Mouse (Mus musculus) liver, postnatal 0 days (tissue): ENCODE data around the gene Trib2. TPM values are rescaled to one million over a fixed set of nuclear protein-coding genes. Genes with fewer than 3 reads are reported as not detected.

Experiments
- ATAC-seq: fragments of 200-750 bp; cut with Nextera tagmentation; 2 replicates; pipeline ENCODE4 v1.8.0; 2017; ENCODE audit warnings: mild to moderate bottlenecking, moderate library complexity
- DNase-seq: peaks from one replicate; pipeline ENCODE4 v3.0.0-alpha.2; 2016
- H3K27ac ChIP-seq: fragments of 300-500 bp; sonication (generic); 2 replicates; pipeline ENCODE4 v1.5.1; 2014; ENCODE audit warnings: antibody characterized with exemption, moderate library complexity, mild to moderate bottlenecking, low read depth
- H3K27me3 ChIP-seq: fragments of 300-500 bp; sonication (generic); 2 replicates; pipeline ENCODE4 v1.6.1; 2014; ENCODE audit warnings: low read length, control low read depth, mixed read lengths; ENCODE audit not compliant: insufficient read depth
- H3K36me3 ChIP-seq: fragments of 300-500 bp; sonication (generic); replicated peaks from 2 replicates; pipeline ENCODE4 v1.6.1; 2014; ENCODE audit warnings: mild to moderate bottlenecking, control low read depth, low read length, moderate library complexity, mixed read lengths; ENCODE audit not compliant: insufficient read depth
- H3K4me1 ChIP-seq: fragments of 300-500 bp; sonication (generic); 2 replicates; pipeline ENCODE4 v1.6.1; 2014; ENCODE audit warnings: antibody characterized with exemption, mild to moderate bottlenecking, control low read depth; ENCODE audit not compliant: insufficient read depth
- H3K4me2 ChIP-seq: fragments of 300-500 bp; sonication (generic); 2 replicates; pipeline ENCODE4 v1.6.1; 2014; ENCODE audit warnings: low read depth, mild to moderate bottlenecking, low read length, moderate library complexity, mixed read lengths
- H3K4me3 ChIP-seq: fragments of 300-500 bp; sonication (generic); 2 replicates; pipeline ENCODE4 v1.5.1; 2014; ENCODE audit warnings: low read depth, low read length
- H3K9ac ChIP-seq: fragments of 300-500 bp; sonication (generic); replicated peaks from 2 replicates; pipeline ENCODE4 v1.6.1; 2014; ENCODE audit warnings: mild to moderate bottlenecking, moderate library complexity
- H3K9me3 ChIP-seq: fragments of 300-500 bp; sonication (generic); 2 replicates; pipeline ENCODE4 v1.6.1; 2016; ENCODE audit warnings: mild to moderate bottlenecking, control low read depth, low read length, mixed read lengths
- CTCF ChIP-seq: sonication (generic); IDR thresholded peaks from 2 replicates; pipeline ENCODE4 v1.5.1; 2016; ENCODE audit warnings: antibody characterized with exemption, low read depth
- EP300 ChIP-seq: IDR thresholded peaks from 2 replicates; pipeline ENCODE4 v1.6.1; 2016; ENCODE audit warnings: antibody characterized with exemption, low read depth, mild to moderate bottlenecking
- WGBS: fragments of 180-500 bp; shearing (Covaris S2); extraction: QIAGEN DNeasy Blood & Tissue Kit; methylation state at CpG from one replicate; pipeline ENCODE4 v1.1.7; 2014; ENCODE audit not compliant: insufficient replicate concordance; 5-methylcytosine and 5-hydroxymethylcytosine counted together
- polyA plus RNA-seq: library from polyadenylated mRNA; unstranded; fragments of >200 nt; fragmentation: Nextera tagmentation; extraction: Ambion mirVana; gene quantifications from 2 replicates; pipeline ENCODE4 v1.2.1, GENCODE M21; 2015

Gene Trib2
- polyA plus RNA-seq, 1 experiment from 2014 or later: 2.6 TPM

GRCm38 (mm10) chr12:15790181-15790580 is 26.5 kb downstream of the Trib2 start:
- H3K27me3 ChIP-seq: no peaks in the 10 kb centered on the region
- H3K9ac ChIP-seq: no peak overlapping the region
- H3K9me3 ChIP-seq: no peaks in the 10 kb centered on the region
- H3K4me2 ChIP-seq: no peak overlapping the region
- H3K36me3 ChIP-seq: peaks cover 8% of the 10 kb centered on the region
- 70% methylated on average over 2 of the region's 2 CpGs for WGBS
- ATAC-seq (no peak), DNase-seq (no peak)
- TF ChIP-seq EP300: no peak
- TF ChIP-seq CTCF: no peak
- no peak overlapping the region for H3K27ac ChIP-seq
- no peaks in the 10 kb centered on the region for H3K4me1 ChIP-seq
- no peak overlapping the region for H3K4me3 ChIP-seq

DNA sequence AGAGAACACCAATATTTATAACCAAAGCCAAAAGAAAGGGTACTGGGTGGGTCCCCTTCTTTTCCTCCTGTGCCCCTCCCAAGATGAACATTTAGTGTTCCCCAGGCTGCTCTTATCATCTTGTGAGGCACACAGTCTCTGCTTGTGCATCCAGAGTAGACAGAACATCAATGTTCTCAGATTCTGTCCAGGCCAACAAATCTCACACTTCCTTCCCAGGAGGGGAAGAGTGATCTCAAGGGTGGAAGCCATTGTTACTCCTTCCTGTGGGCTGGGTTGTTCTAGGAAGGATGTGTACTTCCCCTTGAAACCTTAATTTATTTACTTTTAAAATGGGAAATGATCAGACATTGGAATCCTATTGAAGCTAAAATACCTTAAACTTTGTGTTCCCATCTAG is 39.7 kb downstream of the Trib2 start:
- no peaks in the 10 kb centered on the region for H3K4me1 ChIP-seq
- no peak overlapping the region for H3K4me2 ChIP-seq
- ATAC-seq: no peak
- no peak overlapping the region for H3K27ac ChIP-seq
- no peaks in the 10 kb centered on the region for H3K27me3 ChIP-seq
- no peaks in the 10 kb centered on the region for H3K9me3 ChIP-seq
- H3K4me3 ChIP-seq: no peak overlapping the region
- DNase-seq: no peak
- no peak overlapping the region for H3K9ac ChIP-seq
- H3K36me3 ChIP-seq: no peaks in the 10 kb centered on the region
- TF ChIP-seq CTCF (no peak), EP300 (no peak)

- no peak for TF ChIP-seq CTCF
- TF ChIP-seq EP300: no peak
- no peak for ATAC-seq
- WGBS: 57% methylated on average over 6 of the region's 6 CpGs
- Histone ChIP-seq H3K4me2 (no peak overlapping the region), H3K36me3 (no peaks in the 10 kb centered on the region), H3K27ac (no peak overlapping the region), H3K4me3 (no peak overlapping the region), H3K27me3 (no peaks in the 10 kb centered on the region), H3K9ac (no peak overlapping the region), H3K4me1 (no peaks in the 10 kb centered on the region), H3K9me3 (no peaks in the 10 kb centered on the region)
- no peak for DNase-seq
These were observed 45.0 kb downstream of the Trib2 start for GRCm38 (mm10) chr12:15771686-15772085.

DNA sequence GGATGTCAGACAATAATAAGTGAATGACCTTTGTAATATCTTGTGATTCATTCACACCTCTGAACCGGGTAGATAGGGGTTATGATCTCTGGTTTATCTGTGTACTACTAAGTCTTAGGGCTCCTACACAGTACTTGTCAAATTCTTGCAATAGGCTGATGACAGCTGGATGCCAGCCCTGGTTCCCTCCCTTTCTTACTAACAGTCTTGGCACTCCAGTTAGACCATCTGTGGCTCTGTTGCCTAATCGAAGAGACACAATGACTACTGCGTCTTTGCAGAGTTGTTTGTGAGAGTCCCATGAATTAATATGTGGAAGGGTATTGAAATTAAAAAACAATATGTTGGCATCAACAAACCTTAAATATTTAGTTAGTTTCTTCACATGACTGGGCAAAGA is 48.2 kb downstream of the Trib2 start:
- Histone ChIP-seq H3K4me1 (no peaks in the 10 kb centered on the region), H3K4me2 (no peak overlapping the region), H3K9me3 (no peaks in the 10 kb centered on the region), H3K36me3 (no peaks in the 10 kb centered on the region), H3K4me3 (no peak overlapping the region), H3K9ac (no peak overlapping the region), H3K27me3 (no peaks in the 10 kb centered on the region), H3K27ac (no peak overlapping the region)
- WGBS: 80% methylated on average over 3 of the region's 3 CpGs
- no peak for ATAC-seq
- TF ChIP-seq EP300 (no peak), CTCF (no peak)
- no peak for DNase-seq

GRCm38 (mm10) chr12:15765996-15766395 is 50.7 kb downstream of the Trib2 start:
- no peak for TF ChIP-seq CTCF
- TF ChIP-seq EP300: no peak
- H3K9ac ChIP-seq: no peak overlapping the region
- no peak overlapping the region for H3K4me3 ChIP-seq
- H3K36me3 ChIP-seq: no peaks in the 10 kb centered on the region
- H3K9me3 ChIP-seq: no peaks in the 10 kb centered on the region
- WGBS: 87% methylated on average over 12 of the region's 12 CpGs
- no peaks in the 10 kb centered on the region for H3K4me1 ChIP-seq
- no peak overlapping the region for H3K27ac ChIP-seq
- DNase-seq (no peak), ATAC-seq (no peak)
- H3K4me2 ChIP-seq: no peak overlapping the region
- H3K27me3 ChIP-seq: no peaks in the 10 kb centered on the region

DNA sequence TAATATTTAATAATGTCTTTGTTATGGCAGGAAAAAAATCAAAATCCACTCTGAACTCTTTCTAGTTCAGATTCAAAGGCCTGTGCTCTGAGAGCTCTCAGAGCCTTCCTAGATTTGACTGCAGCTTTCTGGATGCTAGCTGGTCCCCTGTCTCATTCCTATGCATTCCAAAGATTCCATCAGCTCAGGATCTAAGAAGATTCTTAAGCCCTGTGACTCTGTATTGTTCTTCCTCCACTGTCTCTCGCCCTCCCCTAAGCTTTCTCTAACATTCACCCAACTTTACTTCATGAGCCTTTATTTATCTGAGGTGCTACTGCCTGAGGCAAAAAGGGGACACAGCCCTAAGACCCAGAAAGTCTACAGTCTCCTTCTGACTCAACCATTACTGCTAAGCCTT is 51.5 kb downstream of the Trib2 start:
- Histone ChIP-seq H3K9me3 (no peaks in the 10 kb centered on the region), H3K9ac (no peak overlapping the region), H3K27ac (no peak overlapping the region), H3K36me3 (no peaks in the 10 kb centered on the region), H3K4me2 (no peak overlapping the region), H3K4me3 (no peak overlapping the region), H3K4me1 (no peaks in the 10 kb centered on the region), H3K27me3 (no peaks in the 10 kb centered on the region)
- 44% methylated on average over 1 of the region's 1 CpGs for WGBS
- no peak for TF ChIP-seq EP300
- no peak for TF ChIP-seq CTCF
- DNase-seq (no peak), ATAC-seq (no peak)

DNA sequence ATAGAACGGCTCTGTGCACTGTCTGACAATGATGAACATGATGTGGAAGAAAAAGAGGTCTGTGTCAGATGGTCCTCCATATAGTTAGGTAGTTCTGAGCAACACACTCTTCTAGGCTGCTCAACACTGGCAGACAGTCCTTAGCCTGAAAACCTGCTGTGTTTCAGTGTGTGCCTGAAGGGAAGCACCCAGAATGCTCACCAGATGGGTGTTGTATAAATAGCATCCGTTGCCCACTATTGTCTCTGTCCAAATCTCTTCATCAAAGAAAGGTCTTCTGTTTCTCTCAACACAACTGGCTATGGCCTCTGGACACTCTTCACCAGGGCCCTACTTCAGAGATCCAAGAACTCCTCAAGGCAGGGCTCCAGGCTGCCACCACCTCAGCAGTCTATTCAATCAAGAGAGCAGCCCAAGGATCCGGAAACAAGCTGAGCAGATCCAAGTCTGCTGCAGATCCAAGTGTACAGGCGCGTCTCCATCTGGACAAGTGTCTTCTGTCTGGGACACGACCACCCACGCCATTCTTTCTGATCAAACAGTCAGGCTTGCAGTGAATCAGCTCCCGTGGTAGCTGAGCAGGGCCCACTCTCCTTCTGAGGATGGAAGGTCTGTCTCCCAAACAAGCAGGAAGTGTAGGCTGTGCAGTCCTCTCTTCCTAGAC is 55.1 kb downstream of the Trib2 start:
- H3K9ac ChIP-seq: no peak overlapping the region
- H3K4me2 ChIP-seq: no peak overlapping the region
- 79% methylated on average over 8 of the region's 8 CpGs for WGBS
- H3K27ac ChIP-seq: no peak overlapping the region
- TF ChIP-seq EP300 (no peak), CTCF (no peak)
- DNase-seq (no peak), ATAC-seq (no peak)
- no peaks in the 10 kb centered on the region for H3K4me1 ChIP-seq
- no peaks in the 10 kb centered on the region for H3K27me3 ChIP-seq
- no peak overlapping the region for H3K4me3 ChIP-seq
- no peaks in the 10 kb centered on the region for H3K9me3 ChIP-seq
- no peaks in the 10 kb centered on the region for H3K36me3 ChIP-seq
